Mouse (Mus musculus) spleen, adult 2 months (tissue): Measurements from ENCODE around the gene M1ap. TPM values are rescaled to one million over a fixed set of nuclear protein-coding genes. Genes with fewer than 3 reads are reported as not detected.

ENCODE experiments used
- DNase-seq, 2 experiments: peaks; one replicate each; pipeline versions ENCODE4 v3.0.0 to v3.0.0-alpha.2; 2012 to 2021; ENCODE audit warnings: low spot score in 2 of 2, low read depth in 1 of 2
- H3K27ac ChIP-seq: fragments of 200-500 bp; 2 replicates; pipeline ENCODE4 v1.5.1; 2012; ENCODE audit warnings: low read length, inconsistent platforms; ENCODE audit not compliant: insufficient read depth
- H3K27me3 ChIP-seq: fragments of 200-500 bp; 2 replicates; pipeline ENCODE4 v1.6.1; 2012; ENCODE audit warnings: mild to moderate bottlenecking, moderate library complexity, low read length, inconsistent platforms; ENCODE audit not compliant: control insufficient read depth, insufficient read depth
- H3K36me3 ChIP-seq: fragments of 200-500 bp; 2 replicates; pipeline ENCODE4 v1.6.1; 2012; ENCODE audit warnings: mild to moderate bottlenecking, low read length, inconsistent platforms; ENCODE audit not compliant: control insufficient read depth, insufficient read depth
- H3K4me1 ChIP-seq: fragments of 200-500 bp; 2 replicates; pipeline ENCODE4 v1.6.1; 2011; ENCODE audit warnings: inconsistent platforms; ENCODE audit not compliant: control insufficient read depth, insufficient read depth, insufficient read length
- H3K4me3 ChIP-seq: fragments of 200-500 bp; 2 replicates; pipeline ENCODE4 v1.5.1; 2011; ENCODE audit warnings: mild to moderate bottlenecking, inconsistent platforms; ENCODE audit not compliant: insufficient read depth, insufficient read length; ENCODE audit errors: extremely low read depth
- CTCF ChIP-seq: fragments of 200-500 bp; IDR thresholded peaks from 2 replicates; pipeline ENCODE4 v1.5.1; 2011; ENCODE audit warnings: mild to moderate bottlenecking, inconsistent platforms; ENCODE audit not compliant: insufficient read depth, insufficient read length, insufficient replicate concordance; ENCODE audit errors: extremely low read depth
- POLR2A ChIP-seq: fragments of 200-500 bp; IDR thresholded peaks from 2 replicates; pipeline ENCODE4 v1.6.1; 2011; ENCODE audit warnings: low read depth, low read length, inconsistent platforms
- WGBS: fragments of 180-500 bp; shearing (Covaris S2); methylation state at CpG from one replicate; pipeline ENCODE4 v1.1.7; 2018; 5-methylcytosine and 5-hydroxymethylcytosine counted together
- polyA plus RNA-seq: library from polyadenylated mRNA; depleted of rRNA; stranded (reverse); fragments of >200 nt; gene quantifications from 2 replicates; pipeline ENCODE4 v1.2.3, GENCODE M21; 2012

Gene M1ap
- polyA plus RNA-seq, 1 experiment: 2.6 TPM

GRCm38 (mm10) chr6:83014482-83015466, 68.1 kb downstream of the M1ap start:
- Histone ChIP-seq H3K4me3 (no peak overlapping the region), H3K4me1 (peaks cover 6% of the 10 kb centered on the region; the same call in 1 of the 2 replicates), H3K27ac (peak overlapping the region; percentile 37), H3K36me3 (no peaks in the 10 kb centered on the region), H3K27me3 (no peaks in the 10 kb centered on the region)
- no peak for DNase-seq
- TF ChIP-seq CTCF (no peak), POLR2A (no peak)
- 62% methylated on average over 12 of the region's 12 CpGs for WGBS

- no peak overlapping the region for H3K27ac ChIP-seq
- H3K4me1 ChIP-seq: peaks cover 4% of the 10 kb centered on the region; the same call in 1 of the 2 replicates
- H3K4me3 ChIP-seq: no peak overlapping the region
- TF ChIP-seq POLR2A: no peak
- 92% methylated on average over 2 of the region's 2 CpGs for WGBS
- H3K36me3 ChIP-seq: no peaks in the 10 kb centered on the region
- H3K27me3 ChIP-seq: no peaks in the 10 kb centered on the region
- DNase-seq: no peak
Measured at GRCm38 (mm10) chr6:83015749-83016148, 69.0 kb downstream of the M1ap start.

- DNase-seq: no peak
- TF ChIP-seq CTCF: no peak
- TF ChIP-seq POLR2A: no peak
- Histone ChIP-seq H3K27me3 (no peaks in the 10 kb centered on the region), H3K27ac (peak overlapping the region; percentile 24; the same call in 1 of the 2 replicates), H3K4me3 (no peak overlapping the region), H3K4me1 (no peaks in the 10 kb centered on the region; the same call in 1 of the 2 replicates), H3K36me3 (no peaks in the 10 kb centered on the region)
- 62% methylated on average over 3 of the region's 3 CpGs for WGBS
Measured at GRCm38 (mm10) chr6:83017190-83017589, 70.5 kb downstream of the M1ap start.

- Histone ChIP-seq H3K36me3 (no peaks in the 10 kb centered on the region), H3K27ac (no peak overlapping the region), H3K4me3 (no peak overlapping the region), H3K27me3 (no peaks in the 10 kb centered on the region), H3K4me1 (no peaks in the 10 kb centered on the region; the same call in 1 of the 2 replicates)
- 82% methylated on average over 3 of the region's 3 CpGs for WGBS
- no peak for DNase-seq
- TF ChIP-seq POLR2A (no peak), CTCF (no peak)
Measured at GRCm38 (mm10) chr6:83019044-83019443, 72.3 kb downstream of the M1ap start.

- TF ChIP-seq POLR2A (no peak), CTCF (no peak)
- Histone ChIP-seq H3K4me1 (no peaks in the 10 kb centered on the region; the same call in 1 of the 2 replicates), H3K36me3 (no peaks in the 10 kb centered on the region), H3K27ac (no peak overlapping the region), H3K4me3 (no peak overlapping the region), H3K27me3 (no peaks in the 10 kb centered on the region)
- WGBS: 75% methylated on average over 6 of the region's 6 CpGs
- no peak for DNase-seq
Measured at GRCm38 (mm10) chr6:83020121-83020520, 73.4 kb downstream of the M1ap start.

GRCm38 (mm10) chr6:83020836-83021593, 74.3 kb downstream of the M1ap start:
- DNase-seq: no peak
- TF ChIP-seq CTCF: no peak
- no peak for TF ChIP-seq POLR2A
- H3K27ac ChIP-seq: no peak overlapping the region
- no peaks in the 10 kb centered on the region; the same call in 1 of the 2 replicates for H3K4me1 ChIP-seq
- H3K36me3 ChIP-seq: no peaks in the 10 kb centered on the region
- no peak overlapping the region for H3K4me3 ChIP-seq
- 85% methylated on average over 4 of the region's 4 CpGs for WGBS
- no peaks in the 10 kb centered on the region for H3K27me3 ChIP-seq
